Mouse (Mus musculus): ENCODE results near the gene Art4. TPM values are rescaled to one million over a fixed set of nuclear protein-coding genes. Genes with fewer than 3 reads are reported as not detected.

Gene Art4
- total and polyA plus RNA-seq, 3 experiments, result 12.8 to 19.6 (median 16.3) TPM

DNA sequence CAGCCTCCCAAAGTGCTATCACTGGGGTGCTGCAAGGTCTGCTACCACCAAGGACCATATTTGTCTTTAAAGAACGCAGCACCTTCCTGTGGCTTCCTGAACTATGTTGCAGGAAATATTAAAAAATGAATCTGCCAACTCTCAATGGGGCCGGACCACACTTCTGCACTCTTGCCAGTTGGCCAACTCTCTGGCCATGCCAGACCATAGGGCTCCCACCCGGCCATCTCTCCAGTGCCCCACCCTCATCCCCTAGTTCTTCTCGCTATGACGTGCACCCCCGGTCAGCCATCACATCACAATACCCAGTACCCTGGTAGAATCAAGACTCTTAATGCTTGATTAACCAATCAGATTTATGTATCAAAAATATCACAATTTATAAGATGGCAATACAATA lies 26.4 kb upstream of the Art4 start:
- intact Hi-C loops (cut with DNase I), result no loop called here
- Histone ChIP-seq H3K27ac (no peak overlapping the region), H3K4me3 (no peak overlapping the region), H3K79me2 (replicated peaks; ENCODE audit: control insufficient read depth, insufficient read depth, low read length) (no peaks in the 10 kb centered on the region), H3K36me3 (ENCODE audit: control insufficient read depth, insufficient read depth, low read length) (no peaks in the 10 kb centered on the region), H3K27me3 (ENCODE audit: control insufficient read depth, insufficient read depth, low read length) (no peaks in the 10 kb centered on the region), H3K4me1 (ENCODE audit: control insufficient read depth, insufficient read depth, low read length) (peaks cover 4% of the 10 kb centered on the region), H3K9ac (ENCODE audit: low read depth, low read length) (no peak overlapping the region)
- TF ChIP-seq POLR2A (IDR thresholded peaks at IDR 0.05; ENCODE audit: insufficient read depth, low read depth, low read length), result no peak
- no peak for TF ChIP-seq EP300 (IDR thresholded peaks at IDR 0.05; ENCODE audit: insufficient read depth, low read depth, low read length)
- no peak for TF ChIP-seq CTCF (IDR thresholded peaks at IDR 0.05)
- DNase-seq, result no peak
- 80% methylated on average over 6 of the region's 6 CpGs for WGBS

- Histone ChIP-seq H3K4me1 (ENCODE audit: control insufficient read depth, insufficient read depth, low read length) (peaks cover 2% of the 10 kb centered on the region), H3K79me2 (replicated peaks; ENCODE audit: control insufficient read depth, insufficient read depth, low read length) (no peaks in the 10 kb centered on the region), H3K27ac (no peak overlapping the region), H3K36me3 (ENCODE audit: control insufficient read depth, insufficient read depth, low read length) (no peaks in the 10 kb centered on the region), H3K27me3 (ENCODE audit: control insufficient read depth, insufficient read depth, low read length) (no peaks in the 10 kb centered on the region), H3K9ac (ENCODE audit: low read depth, low read length) (no peak overlapping the region), H3K4me3 (no peak overlapping the region)
- WGBS, result 59% methylated on average over 3 of the region's 3 CpGs
- DNase-seq, result no peak
- TF ChIP-seq CTCF (IDR thresholded peaks at IDR 0.05), result no peak
- no peak for TF ChIP-seq EP300 (IDR thresholded peaks at IDR 0.05; ENCODE audit: insufficient read depth, low read depth, low read length)
- no peak for TF ChIP-seq POLR2A (IDR thresholded peaks at IDR 0.05; ENCODE audit: insufficient read depth, low read depth, low read length)
- intact Hi-C loops (cut with DNase I), result no loop called here
These were observed 25.9 kb upstream of the Art4 start for GRCm38 (mm10) chr6:136883431-136883915.

DNA sequence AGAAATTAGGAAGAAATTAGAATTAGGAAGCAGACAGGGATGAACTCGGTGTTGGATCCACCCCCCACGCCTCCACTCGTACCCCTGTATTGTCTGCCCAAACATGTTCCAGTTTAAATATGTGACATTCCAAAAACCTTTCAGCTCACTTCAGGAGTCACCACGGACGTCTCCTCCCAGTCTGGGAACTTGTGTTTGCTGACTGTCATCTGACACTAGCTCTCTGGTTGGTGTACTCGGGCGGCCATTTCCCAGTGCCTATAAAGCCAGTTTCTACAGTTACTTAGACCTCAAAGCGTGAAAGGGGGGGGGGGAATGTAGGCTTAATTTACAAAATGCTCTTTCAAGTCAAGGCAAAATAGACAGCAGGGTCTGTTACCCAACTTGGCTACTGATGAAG lies 24.1 kb upstream of the Art4 start:
- 82% methylated on average over 8 of the region's 8 CpGs for WGBS
- Histone ChIP-seq H3K4me3 (no peak overlapping the region), H3K27ac (no peak overlapping the region), H3K4me1 (ENCODE audit: control insufficient read depth, insufficient read depth, low read length) (no peaks in the 10 kb centered on the region; the same call in 1 of the 2 replicates), H3K36me3 (ENCODE audit: control insufficient read depth, insufficient read depth, low read length) (no peaks in the 10 kb centered on the region), H3K79me2 (replicated peaks; ENCODE audit: control insufficient read depth, insufficient read depth, low read length) (no peaks in the 10 kb centered on the region), H3K27me3 (ENCODE audit: control insufficient read depth, insufficient read depth, low read length) (no peaks in the 10 kb centered on the region), H3K9ac (ENCODE audit: low read depth, low read length) (no peak overlapping the region)
- TF ChIP-seq POLR2A (IDR thresholded peaks at IDR 0.05; ENCODE audit: insufficient read depth, low read depth, low read length) (no peak), EP300 (IDR thresholded peaks at IDR 0.05; ENCODE audit: insufficient read depth, low read depth, low read length) (no peak), CTCF (IDR thresholded peaks at IDR 0.05) (no peak)
- no peak for DNase-seq
- intact Hi-C loops (cut with DNase I), result no loop called here

- intact Hi-C loops (cut with DNase I), result no loop called here
- TF ChIP-seq CTCF (IDR thresholded peaks at IDR 0.05) (no peak), POLR2A (IDR thresholded peaks at IDR 0.05; ENCODE audit: insufficient read depth, low read depth, low read length) (peak; percentile 98), EP300 (IDR thresholded peaks at IDR 0.05; ENCODE audit: insufficient read depth, low read depth, low read length) (0 out of 2 replicates have a peak, but pooled peaks have one; percentile 33)
- H3K36me3 ChIP-seq (ENCODE audit: control insufficient read depth, insufficient read depth, low read length), result no peaks in the 10 kb centered on the region
- 24% methylated on average over 9 of the region's 9 CpGs for WGBS
- no peaks in the 10 kb centered on the region for H3K27me3 ChIP-seq (ENCODE audit: control insufficient read depth, insufficient read depth, low read length)
- H3K4me3 ChIP-seq, result peak within 1 kb of the TSS; percentile 43
- H3K9ac ChIP-seq (ENCODE audit: low read depth, low read length), result peak within 1 kb of the TSS; percentile 85
- peak; percentile 73 to 74 for DNase-seq
- H3K27ac ChIP-seq, result peak within 1 kb of the TSS; percentile 65
- no peaks in the 10 kb centered on the region for H3K4me1 ChIP-seq (ENCODE audit: control insufficient read depth, insufficient read depth, low read length)
- H3K79me2 ChIP-seq (replicated peaks; ENCODE audit: control insufficient read depth, insufficient read depth, low read length), result no peaks in the 10 kb centered on the region
These were observed 18.1 kb upstream of the Art4 start, which contains the start of gene Mgp for GRCm38 (mm10) chr6:136875670-136876069. Gene Mgp (minus strand): TSS chr6:136875823.

GRCm38 (mm10) chr6:136874599-136874998 lies 17.1 kb upstream of the Art4 start:
- no peaks in the 10 kb centered on the region for H3K27me3 ChIP-seq (ENCODE audit: control insufficient read depth, insufficient read depth, low read length)
- peak in 1 of 2 experiments; percentile 38 for DNase-seq
- H3K36me3 ChIP-seq (ENCODE audit: control insufficient read depth, insufficient read depth, low read length), result no peaks in the 10 kb centered on the region
- H3K9ac ChIP-seq (ENCODE audit: low read depth, low read length), result peak overlapping the region; percentile 67
- intact Hi-C loops (cut with DNase I), result no loop called here
- peak overlapping the region; percentile 65 for H3K27ac ChIP-seq
- 15% methylated on average over 8 of the region's 8 CpGs for WGBS
- H3K4me3 ChIP-seq, result peak overlapping the region; percentile 43
- TF ChIP-seq CTCF (IDR thresholded peaks at IDR 0.05) (no peak), POLR2A (IDR thresholded peaks at IDR 0.05; ENCODE audit: insufficient read depth, low read depth, low read length) (peak; percentile 40; the same call in 1 of the 2 replicates), EP300 (IDR thresholded peaks at IDR 0.05; ENCODE audit: insufficient read depth, low read depth, low read length) (no peak)
- H3K79me2 ChIP-seq (replicated peaks; ENCODE audit: control insufficient read depth, insufficient read depth, low read length), result no peaks in the 10 kb centered on the region
- H3K4me1 ChIP-seq (ENCODE audit: control insufficient read depth, insufficient read depth, low read length), result no peaks in the 10 kb centered on the region

GRCm38 (mm10) chr6:136868921-136869320 lies 11.4 kb upstream of the Art4 start:
- H3K4me1 ChIP-seq (ENCODE audit: control insufficient read depth, insufficient read depth, low read length), result no peaks in the 10 kb centered on the region
- DNase-seq, result no peak
- H3K79me2 ChIP-seq (replicated peaks; ENCODE audit: control insufficient read depth, insufficient read depth, low read length), result no peaks in the 10 kb centered on the region
- no peak overlapping the region for H3K4me3 ChIP-seq
- TF ChIP-seq CTCF (IDR thresholded peaks at IDR 0.05), result no peak
- no peak for TF ChIP-seq POLR2A (IDR thresholded peaks at IDR 0.05; ENCODE audit: insufficient read depth, low read depth, low read length)
- no peak for TF ChIP-seq EP300 (IDR thresholded peaks at IDR 0.05; ENCODE audit: insufficient read depth, low read depth, low read length)
- H3K27me3 ChIP-seq (ENCODE audit: control insufficient read depth, insufficient read depth, low read length), result 0 out of 2 replicates have a peak, but pooled peaks cover 1% of the 10 kb centered on the region
- no peak overlapping the region for H3K27ac ChIP-seq
- intact Hi-C loops (cut with DNase I), result no loop called here
- H3K9ac ChIP-seq (ENCODE audit: low read depth, low read length), result no peak overlapping the region
- no peaks in the 10 kb centered on the region for H3K36me3 ChIP-seq (ENCODE audit: control insufficient read depth, insufficient read depth, low read length)
- 63% methylated on average over 5 of the region's 5 CpGs for WGBS

Data from heart, adult 2 months (tissue).